In genomic region chr15:98951122-98952062, GRCm38 (mm10) we compare ENCODE assay signal across 13 mouse cellular contexts. TPM values are rescaled to one million over a fixed set of nuclear protein-coding genes. Genes with fewer than 3 reads are reported as not detected.
DNase-seq lines count a peak whose midpoint lies in the region; ATAC-seq and TF ChIP-seq lines count a peak whose summit lies in the region.
"Not testable (repeated sequence)": the region's sequence is repeated elsewhere in the genome, so short reads cannot be mapped to it uniquely, and the experiment has no call there.
"Had no signal": no experiment of that assay in that cellular context is flagged by ENCODE, and none has a peak within 500 bp of the region (broad histone marks: within the 10 kb centered on the region; RNA-seq: fewer than 3 reads in every experiment).

No protein-coding gene starts in this region.

- peak overlapping the region; percentile 94 for H3K4me3 ChIP-seq in cerebellum, adult 2 months (replicated peaks; ENCODE audit: insufficient read depth, low read depth, low read length)
- H3K4me3 ChIP-seq in embryonic fibroblast, embryonic 13.5 days (ENCODE audit: insufficient read depth, low read length): peak overlapping the region; percentile 95
- peak overlapping the region; percentile 99 for H3K4me3 ChIP-seq in heart, embryonic 12.5 days
- peak overlapping the region; percentile 90 for H3K4me3 ChIP-seq in hindbrain, postnatal 0 days (ENCODE audit: low read length)
- peak overlapping the region; percentile 83 for H3K4me3 ChIP-seq in limb, embryonic 12.5 days (replicated peaks)
- peak overlapping the region; percentile 86 for H3K4me3 ChIP-seq in lung, postnatal 0 days (ENCODE audit: low read depth, low read length)
- peak overlapping the region; percentile 91 for H3K4me3 ChIP-seq in neural tube, embryonic 12.5 days

- not testable (repeated sequence) for H3K27me3 ChIP-seq in cerebellum, adult 2 months (ENCODE audit: control insufficient read depth, insufficient read depth, low read length); heart, embryonic 12.5 days (replicated peaks); hindbrain, postnatal 0 days (ENCODE audit: insufficient read depth, low read length); limb, embryonic 12.5 days; lung, postnatal 0 days (replicated peaks; ENCODE audit: insufficient read depth, low read length); neural tube, embryonic 12.5 days (replicated peaks)

- not testable (repeated sequence) for TF ChIP-seq POLR2A in cerebellum, adult 2 months (IDR thresholded peaks at IDR 0.05; ENCODE audit: borderline replicate concordance, insufficient read depth, low read length); embryonic fibroblast, embryonic 13.5 days (IDR thresholded peaks at IDR 0.05; ENCODE audit: low read depth, low read length)

- ATAC-seq in heart, embryonic 12.5 days (ENCODE audit: insufficient number of reproducible peaks, low FRiP score); hindbrain, postnatal 0 days; limb, embryonic 12.5 days (ENCODE audit: insufficient number of reproducible peaks, insufficient read depth, low FRiP score, low TSS enrichment, low read depth); lung, postnatal 0 days; neural tube, embryonic 12.5 days (ENCODE audit: low FRiP score, low read depth): not testable (repeated sequence)

- TF ChIP-seq CTCF in cerebellum, adult 2 months (IDR thresholded peaks at IDR 0.05; ENCODE audit: borderline replicate concordance, insufficient read depth, low read depth, low read length); embryonic fibroblast, embryonic 13.5 days (IDR thresholded peaks at IDR 0.05; ENCODE audit: borderline replicate concordance, insufficient read depth, low read length); hindbrain, postnatal 0 days (IDR thresholded peaks at IDR 0.05; ENCODE audit: low read depth); lung, postnatal 0 days (IDR thresholded peaks at IDR 0.05): not testable (repeated sequence)

- TF ChIP-seq EP300 in lung, postnatal 0 days (IDR thresholded peaks at IDR 0.05): not testable (repeated sequence)

- H3K4me1 ChIP-seq in cerebellum, adult 2 months (ENCODE audit: control insufficient read depth, insufficient read depth, low read length); embryonic fibroblast, embryonic 13.5 days (ENCODE audit: control insufficient read depth, insufficient read depth, low read length); hindbrain, postnatal 0 days (ENCODE audit: insufficient read depth, low read length); lung, postnatal 0 days (ENCODE audit: insufficient read depth, low read depth, low read length); neural tube, embryonic 12.5 days: not testable (repeated sequence)
- peaks cover 18% of the 10 kb centered on the region for H3K4me1 ChIP-seq in heart, embryonic 12.5 days (replicated peaks)
- peaks cover 20% of the 10 kb centered on the region for H3K4me1 ChIP-seq in limb, embryonic 12.5 days (replicated peaks)

- H3K9me3 ChIP-seq in heart, embryonic 12.5 days (replicated peaks); hindbrain, postnatal 0 days (ENCODE audit: low read length); limb, embryonic 12.5 days; lung, postnatal 0 days (ENCODE audit: low read length); neural tube, embryonic 12.5 days: not testable (repeated sequence)

- peak overlapping the region; percentile 89 for H3K9ac ChIP-seq in heart, embryonic 12.5 days
- H3K9ac ChIP-seq in hindbrain, postnatal 0 days (replicated peaks; ENCODE audit: low read length): peak overlapping the region; percentile 100
- not testable (repeated sequence) for H3K9ac ChIP-seq in limb, embryonic 12.5 days (replicated peaks); lung, postnatal 0 days (replicated peaks; ENCODE audit: low read depth)
- peak overlapping the region; percentile 100 for H3K9ac ChIP-seq in neural tube, embryonic 12.5 days

- peak; percentile 32 for DNase-seq in 3134 (ENCODE audit: extremely low read depth, insufficient read length, low spot score)
- peak; percentile 53 to 57 for DNase-seq in cerebellum, adult 2 months
- peak; percentile 74 for DNase-seq in hindbrain, postnatal 0 days (ENCODE audit: low spot score)
- not testable (repeated sequence) for DNase-seq in lung, postnatal 0 days (ENCODE audit: low spot score)

- peak overlapping the region; percentile 88; the same call in 1 of the 2 replicates for H3K27ac ChIP-seq in cerebellum, adult 2 months (ENCODE audit: insufficient read depth, low read length)
- H3K27ac ChIP-seq in embryonic fibroblast, embryonic 13.5 days (ENCODE audit: insufficient read depth, low read length); limb, embryonic 12.5 days; lung, postnatal 0 days (ENCODE audit: low read length): not testable (repeated sequence)
- H3K27ac ChIP-seq in heart, embryonic 12.5 days (ENCODE audit: poor library complexity, severe bottlenecking): peak overlapping the region; percentile 71; the same call in 1 of the 2 replicates
- H3K27ac ChIP-seq in hindbrain, postnatal 0 days: peak overlapping the region; percentile 100
- H3K27ac ChIP-seq in neural tube, embryonic 12.5 days: peak overlapping the region; percentile 84

- peak overlapping the region; percentile 90 for H3K4me2 ChIP-seq in heart, embryonic 12.5 days
- H3K4me2 ChIP-seq in hindbrain, postnatal 0 days (ENCODE audit: low read depth, low read length): peak overlapping the region; percentile 76
- peak overlapping the region; percentile 81 for H3K4me2 ChIP-seq in limb, embryonic 12.5 days
- H3K4me2 ChIP-seq in lung, postnatal 0 days (replicated peaks; ENCODE audit: low read depth, low read length): peak overlapping the region; percentile 59
- H3K4me2 ChIP-seq in neural tube, embryonic 12.5 days (replicated peaks): peak overlapping the region; percentile 60

- 5% methylated on average over 11 of the region's 15 CpGs for WGBS in cerebellum, adult 2 months
- WGBS in heart, embryonic 12.5 days: 86% methylated on average over 11 of the region's 15 CpGs
- WGBS in hindbrain, postnatal 0 days: 18% methylated on average over 11 of the region's 15 CpGs
- WGBS in limb, embryonic 12.5 days: 93% methylated on average over 11 of the region's 15 CpGs
- WGBS in lung, postnatal 0 days: 76% methylated on average over 7 of the region's 15 CpGs
- 83% methylated on average over 11 of the region's 15 CpGs for WGBS in neural tube, embryonic 12.5 days

- H3K36me3 ChIP-seq in heart, embryonic 12.5 days: peaks cover 14% of the 10 kb centered on the region
- not testable (repeated sequence) for H3K36me3 ChIP-seq in hindbrain, postnatal 0 days (ENCODE audit: insufficient read depth, low read length); lung, postnatal 0 days (ENCODE audit: insufficient read depth, low read length)
- H3K36me3 ChIP-seq in limb, embryonic 12.5 days: peaks cover 16% of the 10 kb centered on the region
- peaks cover 13% of the 10 kb centered on the region for H3K36me3 ChIP-seq in neural tube, embryonic 12.5 days

RNA-seq across cellular contexts. Expression of gene Gm49450, which starts 2.0 kb away (rescaled TPM):
- polyA plus RNA-seq in cerebellum, adult 2 months (2012; rRNA removed): 0.75 and 2.6 TPM in 2 replicates
- 333 and 559 TPM in 2 replicates for polyA plus RNA-seq in embryonic fibroblast, embryonic 13.5 days (2011; ENCODE audit: insufficient read length, low read depth, missing spikeins)
- polyA plus RNA-seq in heart, embryonic 12.5 days (2016; fragmentation: Nextera tagmentation; extraction: Ambion mirVana): not detected in 2 replicates
- 1,661 and 1,767 TPM in 2 replicates for total RNA-seq in hindbrain, postnatal 0 days (2014; rRNA removed)
- not detected in 2 replicates for polyA plus RNA-seq in hindbrain, postnatal 0 days (2015; fragmentation: Nextera tagmentation; extraction: Ambion mirVana)
- not detected in 2 replicates for polyA plus RNA-seq in limb, embryonic 12.5 days (2016; fragmentation: Nextera tagmentation; extraction: Ambion mirVana)
- not detected in 2 replicates for polyA plus RNA-seq in lung, postnatal 0 days (2015; fragmentation: Nextera tagmentation; extraction: Ambion mirVana)
- not detected in 2 replicates for polyA plus RNA-seq in neural tube, embryonic 12.5 days (2016; fragmentation: Nextera tagmentation; extraction: Ambion mirVana)
- total RNA-seq: adrenal gland, adult 18-20 months; gastrocnemius, adult 18-20 months; heart, postnatal 10 days; layer of hippocampus, postnatal 14 days; liver, adult 2 months had no signal

RNA-seq across cellular contexts. Expression of gene Tuba1a, which starts 2.1 kb away (rescaled TPM):
- 1,294 and 1,344 TPM in 2 replicates for polyA plus RNA-seq in cerebellum, adult 2 months (2012; rRNA removed)
- polyA plus RNA-seq in embryonic fibroblast, embryonic 13.5 days (2011; ENCODE audit: insufficient read length, low read depth, missing spikeins): 1,082 and 1,134 TPM in 2 replicates
- 1,110 and 1,118 TPM in 2 replicates for polyA plus RNA-seq in heart, embryonic 12.5 days (2016; fragmentation: Nextera tagmentation; extraction: Ambion mirVana)
- total RNA-seq in hindbrain, postnatal 0 days (2014; rRNA removed): 18,723 and 19,179 TPM in 2 replicates
- 11,647 and 12,500 TPM in 2 replicates for polyA plus RNA-seq in hindbrain, postnatal 0 days (2015; fragmentation: Nextera tagmentation; extraction: Ambion mirVana)
- polyA plus RNA-seq in limb, embryonic 12.5 days (2016; fragmentation: Nextera tagmentation; extraction: Ambion mirVana): 1,314 and 1,328 TPM in 2 replicates
- 881 and 945 TPM in 2 replicates for polyA plus RNA-seq in lung, postnatal 0 days (2015; fragmentation: Nextera tagmentation; extraction: Ambion mirVana)
- 10,701 and 10,796 TPM in 2 replicates for polyA plus RNA-seq in neural tube, embryonic 12.5 days (2016; fragmentation: Nextera tagmentation; extraction: Ambion mirVana)

RNA-seq across cellular contexts. Expression of gene Tuba1b, which starts 17.0 kb away (rescaled TPM):
- polyA plus RNA-seq in cerebellum, adult 2 months (2012; rRNA removed): 1,352 and 1,359 TPM in 2 replicates
- 3,138 and 3,689 TPM in 2 replicates for polyA plus RNA-seq in embryonic fibroblast, embryonic 13.5 days (2011; ENCODE audit: insufficient read length, low read depth, missing spikeins)
- polyA plus RNA-seq in heart, embryonic 12.5 days (2016; fragmentation: Nextera tagmentation; extraction: Ambion mirVana): 1,481 and 1,517 TPM in 2 replicates
- total RNA-seq in hindbrain, postnatal 0 days (2014; rRNA removed): 3,512 and 3,813 TPM in 2 replicates
- polyA plus RNA-seq in hindbrain, postnatal 0 days (2015; fragmentation: Nextera tagmentation; extraction: Ambion mirVana): 1,613 and 1,711 TPM in 2 replicates
- polyA plus RNA-seq in limb, embryonic 12.5 days (2016; fragmentation: Nextera tagmentation; extraction: Ambion mirVana): 1,691 and 1,695 TPM in 2 replicates
- 415 and 427 TPM in 2 replicates for polyA plus RNA-seq in lung, postnatal 0 days (2015; fragmentation: Nextera tagmentation; extraction: Ambion mirVana)
- polyA plus RNA-seq in neural tube, embryonic 12.5 days (2016; fragmentation: Nextera tagmentation; extraction: Ambion mirVana): 1,299 and 1,329 TPM in 2 replicates

RNA-seq across cellular contexts. Expression of gene Lmbr1l, which starts 33.4 kb away (rescaled TPM):
- polyA plus RNA-seq in cerebellum, adult 2 months (2012; rRNA removed): 37.5 and 39.7 TPM in 2 replicates
- 11.3 and 14.7 TPM in 2 replicates for polyA plus RNA-seq in embryonic fibroblast, embryonic 13.5 days (2011; ENCODE audit: insufficient read length, low read depth, missing spikeins)
- 16.9 and 17.2 TPM in 2 replicates for polyA plus RNA-seq in heart, embryonic 12.5 days (2016; fragmentation: Nextera tagmentation; extraction: Ambion mirVana)
- total RNA-seq in hindbrain, postnatal 0 days (2014; rRNA removed): 28.7 and 51.0 TPM in 2 replicates
- 20.0 and 20.9 TPM in 2 replicates for polyA plus RNA-seq in hindbrain, postnatal 0 days (2015; fragmentation: Nextera tagmentation; extraction: Ambion mirVana)
- 23.4 and 24.1 TPM in 2 replicates for polyA plus RNA-seq in limb, embryonic 12.5 days (2016; fragmentation: Nextera tagmentation; extraction: Ambion mirVana)
- 16.5 and 17.0 TPM in 2 replicates for polyA plus RNA-seq in lung, postnatal 0 days (2015; fragmentation: Nextera tagmentation; extraction: Ambion mirVana)
- polyA plus RNA-seq in neural tube, embryonic 12.5 days (2016; fragmentation: Nextera tagmentation; extraction: Ambion mirVana): 35.9 and 40.0 TPM in 2 replicates

RNA-seq across cellular contexts. Expression of gene Dhh, which starts 53.1 kb away (rescaled TPM):
- 0.07 and 0.10 TPM in 2 replicates for polyA plus RNA-seq in cerebellum, adult 2 months (2012; rRNA removed)
- 0.14 and 0.27 TPM in 2 replicates for polyA plus RNA-seq in embryonic fibroblast, embryonic 13.5 days (2011; ENCODE audit: insufficient read length, low read depth, missing spikeins)
- 4.5 and 4.6 TPM in 2 replicates for polyA plus RNA-seq in heart, embryonic 12.5 days (2016; fragmentation: Nextera tagmentation; extraction: Ambion mirVana)
- total RNA-seq in hindbrain, postnatal 0 days (2014; rRNA removed): 0.29 and 0.68 TPM in 2 replicates
- polyA plus RNA-seq in hindbrain, postnatal 0 days (2015; fragmentation: Nextera tagmentation; extraction: Ambion mirVana): 0.85 and 1.0 TPM in 2 replicates
- polyA plus RNA-seq in limb, embryonic 12.5 days (2016; fragmentation: Nextera tagmentation; extraction: Ambion mirVana): 0.52 and 0.74 TPM in 2 replicates
- 5.1 and 6.6 TPM in 2 replicates for polyA plus RNA-seq in lung, postnatal 0 days (2015; fragmentation: Nextera tagmentation; extraction: Ambion mirVana)
- polyA plus RNA-seq in neural tube, embryonic 12.5 days (2016; fragmentation: Nextera tagmentation; extraction: Ambion mirVana): 1.6 and 1.9 TPM in 2 replicates

Comparison
In these comparisons a context has a peak if more than half of its experiments do, and no peak if none do; other contexts are left out.
1. RNA of gene Gm49450, which starts 2.0 kb away (polyA plus RNA-seq): 333 to 559 TPM in embryonic fibroblast, embryonic 13.5 days; 0.75 to 2.6 TPM in cerebellum, adult 2 months, not detected in heart, embryonic 12.5 days, not detected in hindbrain, postnatal 0 days, not detected in limb, embryonic 12.5 days, not detected in lung, postnatal 0 days and not detected in neural tube, embryonic 12.5 days; every median in the first group is over 10 times any median in the second.
2. Peak in every context shown above with its lines, with median percentiles within 50 percentile points of each other: H3K4me3 ChIP-seq and H3K4me2 ChIP-seq.